Mouse (Mus musculus): ENCODE data around the gene Rab44. TPM values are rescaled to one million over a fixed set of nuclear protein-coding genes. Genes with fewer than 3 reads are reported as not detected.
"Not testable (repeated sequence)": the region's sequence is repeated elsewhere in the genome, so short reads cannot be mapped to it uniquely, and the experiment has no call there.

Gene Rab44
- total RNA-seq (2015; ENCODE audit: low replicate concordance) = 34.8 and 43.7 TPM in 2 replicates
- 31.5 and 38.7 TPM in 2 replicates for total RNA-seq (2017; ENCODE audit: low replicate concordance)

GRCm38 (mm10) chr17:29113591-29114352 lies at the start of gene Rab44:
Gene Rab44 (plus strand): TSS chr17:29114145.
- no peak for ATAC-seq (replicated peaks; ENCODE audit: low FRiP score, poor library complexity, severe bottlenecking)

GRCm38 (mm10) chr17:29065245-29065940 lies 48.6 kb upstream of the Rab44 start:
- ATAC-seq (replicated peaks; ENCODE audit: low FRiP score, poor library complexity, severe bottlenecking) = no peak

GRCm38 (mm10) chr17:29065971-29066370 lies 48.0 kb upstream of the Rab44 start:
- no peak for ATAC-seq (replicated peaks; ENCODE audit: low FRiP score, poor library complexity, severe bottlenecking)

GRCm38 (mm10) chr17:29067416-29067815 lies 46.5 kb upstream of the Rab44 start:
- ATAC-seq (replicated peaks; ENCODE audit: low FRiP score, poor library complexity, severe bottlenecking) = not testable (repeated sequence)

- no peak for ATAC-seq (replicated peaks; ENCODE audit: low FRiP score, poor library complexity, severe bottlenecking)
Observed at GRCm38 (mm10) chr17:29067847-29068246, 46.1 kb upstream of the Rab44 start.

- no peak for ATAC-seq (replicated peaks; ENCODE audit: low FRiP score, poor library complexity, severe bottlenecking)
Observed at GRCm38 (mm10) chr17:29069063-29069462, 44.9 kb upstream of the Rab44 start.

- no peak for ATAC-seq (replicated peaks; ENCODE audit: low FRiP score, poor library complexity, severe bottlenecking)
Observed at GRCm38 (mm10) chr17:29071820-29072219, 42.1 kb upstream of the Rab44 start.

GRCm38 (mm10) chr17:29072701-29073307 lies 41.1 kb upstream of the Rab44 start:
- no peak for ATAC-seq (replicated peaks; ENCODE audit: low FRiP score, poor library complexity, severe bottlenecking)

GRCm38 (mm10) chr17:29073313-29073712 lies 40.6 kb upstream of the Rab44 start:
- no peak for ATAC-seq (replicated peaks; ENCODE audit: low FRiP score, poor library complexity, severe bottlenecking)

GRCm38 (mm10) chr17:29074085-29074484 lies 39.9 kb upstream of the Rab44 start:
- ATAC-seq (replicated peaks; ENCODE audit: low FRiP score, poor library complexity, severe bottlenecking) = no peak

- no peak for ATAC-seq (replicated peaks; ENCODE audit: low FRiP score, poor library complexity, severe bottlenecking)
Observed at GRCm38 (mm10) chr17:29076235-29076634, 37.7 kb upstream of the Rab44 start.

- ATAC-seq (replicated peaks; ENCODE audit: low FRiP score, poor library complexity, severe bottlenecking) = no peak
Observed at GRCm38 (mm10) chr17:29077786-29078509, 36.0 kb upstream of the Rab44 start.

GRCm38 (mm10) chr17:29078519-29079383 lies 35.2 kb upstream of the Rab44 start:
- no peak for ATAC-seq (replicated peaks; ENCODE audit: low FRiP score, poor library complexity, severe bottlenecking)

GRCm38 (mm10) chr17:29080758-29081617 lies 33.0 kb upstream of the Rab44 start:
- ATAC-seq (replicated peaks; ENCODE audit: low FRiP score, poor library complexity, severe bottlenecking) = no peak

GRCm38 (mm10) chr17:29081618-29082381 lies 32.1 kb upstream of the Rab44 start:
- ATAC-seq (replicated peaks; ENCODE audit: low FRiP score, poor library complexity, severe bottlenecking) = peak; percentile 41; the same call in 1 of the 2 replicates

GRCm38 (mm10) chr17:29083586-29083985 lies 30.4 kb upstream of the Rab44 start:
- ATAC-seq (replicated peaks; ENCODE audit: low FRiP score, poor library complexity, severe bottlenecking) = no peak

- ATAC-seq (replicated peaks; ENCODE audit: low FRiP score, poor library complexity, severe bottlenecking) = no peak
Observed at GRCm38 (mm10) chr17:29084656-29085055, 29.3 kb upstream of the Rab44 start.
